9 mouse cellular contexts compared by ENCODE assay signal in genomic region chr13:48658588-48659253, GRCm38 (mm10). TPM values are rescaled to one million over a fixed set of nuclear protein-coding genes. Genes with fewer than 3 reads are reported as not detected.
DNase-seq lines count a peak whose midpoint lies in the region; ATAC-seq and TF ChIP-seq lines count a peak whose summit lies in the region.
"Had no signal": no experiment of that assay in that cellular context is flagged by ENCODE, and none has a peak within 500 bp of the region (broad histone marks: within the 10 kb centered on the region; RNA-seq: fewer than 3 reads in every experiment).

No protein-coding gene starts in this region.

- peaks cover 66% of the 10 kb centered on the region for H3K4me1 ChIP-seq in embryonic facial prominence, embryonic 10.5 days
- H3K4me1 ChIP-seq in heart, postnatal 0 days (ENCODE audit: control insufficient read depth, insufficient read depth), result no peaks in the 10 kb centered on the region
- H3K4me1 ChIP-seq in liver, postnatal 0 days (ENCODE audit: insufficient read depth), result peaks cover 6% of the 10 kb centered on the region

- ATAC-seq in heart, postnatal 0 days (ENCODE audit: insufficient read depth, low read depth), result no peak
- ATAC-seq in liver, postnatal 0 days, result no peak
- no peak for ATAC-seq in erythroid progenitor cell, adult 5-6 weeks (replicated peaks; ENCODE audit: low FRiP score, poor library complexity, severe bottlenecking)

- no peak for TF ChIP-seq CTCF in heart, postnatal 0 days (IDR thresholded peaks at IDR 0.05; ENCODE audit: low read depth)
- no peak for TF ChIP-seq CTCF in liver, postnatal 0 days (IDR thresholded peaks at IDR 0.05; ENCODE audit: low read depth)

- peak; percentile 35 for DNase-seq in kidney, adult 9 months
- DNase-seq in kidney, postnatal 14 days, result no peak
- DNase-seq in embryonic facial prominence, embryonic 10.5 days (ENCODE audit: low spot score), result peak; percentile 58
- DNase-seq in heart, postnatal 0 days (ENCODE audit: low spot score), result no peak
- DNase-seq in liver, postnatal 0 days, result no peak
- DNase-seq in frontal cortex, postnatal 25 days (ENCODE audit: low spot score in 2 of 2), result no peak
- DNase-seq: cerebellum, adult 9-10 months had no signal

- no peak for TF ChIP-seq EP300 in heart, postnatal 0 days (IDR thresholded peaks at IDR 0.05; ENCODE audit: low read depth)
- no peak for TF ChIP-seq EP300 in liver, postnatal 0 days (IDR thresholded peaks at IDR 0.05; ENCODE audit: low read depth)

- H3K27ac ChIP-seq in embryonic facial prominence, embryonic 10.5 days (replicated peaks), result peak overlapping the region; percentile 70; the same call in 1 of the 2 replicates
- no peak overlapping the region for H3K27ac ChIP-seq in heart, postnatal 0 days (ENCODE audit: low read depth)
- H3K27ac ChIP-seq in liver, postnatal 0 days (ENCODE audit: low read depth), result no peak overlapping the region
- H3K27ac ChIP-seq: hindbrain, embryonic 13.5 days had no signal

- no peak overlapping the region for H3K9ac ChIP-seq in heart, postnatal 0 days (replicated peaks; ENCODE audit: low read depth, low read length)
- no peak overlapping the region for H3K9ac ChIP-seq in liver, postnatal 0 days (replicated peaks)
- H3K9ac ChIP-seq: hindbrain, embryonic 13.5 days had no signal

- peak overlapping the region; percentile 49 for H3K4me3 ChIP-seq in embryonic facial prominence, embryonic 10.5 days
- H3K4me3 ChIP-seq in heart, postnatal 0 days (ENCODE audit: low read depth, low read length), result peak overlapping the region; percentile 33
- H3K4me3 ChIP-seq in liver, postnatal 0 days (ENCODE audit: low read depth, low read length), result peak overlapping the region; percentile 33
- H3K4me3 ChIP-seq: hindbrain, embryonic 13.5 days had no signal

- peaks cover 97% of the 10 kb centered on the region for H3K27me3 ChIP-seq in embryonic facial prominence, embryonic 10.5 days (replicated peaks; ENCODE audit: low read depth, poor library complexity, severe bottlenecking)
- peaks cover 94% of the 10 kb centered on the region for H3K27me3 ChIP-seq in heart, postnatal 0 days (ENCODE audit: control insufficient read depth, insufficient read depth, low read length)
- H3K27me3 ChIP-seq in liver, postnatal 0 days (ENCODE audit: insufficient read depth, low read length), result peaks cover 91% of the 10 kb centered on the region

- peak overlapping the region; percentile 45 for H3K4me2 ChIP-seq in heart, postnatal 0 days (ENCODE audit: low read depth, low read length)
- peak overlapping the region; percentile 63 for H3K4me2 ChIP-seq in liver, postnatal 0 days (ENCODE audit: low read depth, low read length)
- H3K4me2 ChIP-seq: hindbrain, embryonic 13.5 days had no signal

- WGBS in embryonic facial prominence, embryonic 10.5 days, result under 1% methylated on average over 33 of the region's 33 CpGs
- WGBS in heart, postnatal 0 days, result 1% methylated on average over 33 of the region's 33 CpGs
- 2% methylated on average over 33 of the region's 33 CpGs for WGBS in liver, postnatal 0 days (ENCODE audit: insufficient replicate concordance)

- no peaks in the 10 kb centered on the region for H3K9me3 ChIP-seq in embryonic facial prominence, embryonic 10.5 days
- H3K9me3 ChIP-seq in heart, postnatal 0 days (replicated peaks; ENCODE audit: control insufficient read depth, low read length), result no peaks in the 10 kb centered on the region
- H3K9me3 ChIP-seq in liver, postnatal 0 days (ENCODE audit: low read length), result no peaks in the 10 kb centered on the region
- H3K9me3 ChIP-seq: hindbrain, embryonic 13.5 days had no signal

- no peaks in the 10 kb centered on the region for H3K36me3 ChIP-seq in embryonic facial prominence, embryonic 10.5 days (replicated peaks)
- H3K36me3 ChIP-seq in heart, postnatal 0 days (replicated peaks; ENCODE audit: control insufficient read depth, insufficient read depth, low read length), result no peaks in the 10 kb centered on the region
- H3K36me3 ChIP-seq in liver, postnatal 0 days (replicated peaks; ENCODE audit: insufficient read depth, low read length), result no peaks in the 10 kb centered on the region
- H3K36me3 ChIP-seq: hindbrain, embryonic 13.5 days had no signal

RNA-seq across cellular contexts. Expression of gene Barx1, which starts 4.1 kb away (rescaled TPM):
- polyA plus RNA-seq in embryonic facial prominence, embryonic 10.5 days (2016; fragmentation: Nextera tagmentation; extraction: Ambion mirVana), result 43.5 and 57.9 TPM in 2 replicates
- total RNA-seq in heart, postnatal 0 days (2014; rRNA removed; ENCODE audit: low replicate concordance), result not detected in 2 replicates
- polyA plus RNA-seq in heart, postnatal 0 days (2015; fragmentation: Nextera tagmentation; extraction: Ambion mirVana), result 0.08 TPM in 1 of 2 replicates, not detected in the other
- 0.25 and 0.37 TPM in 2 replicates for polyA plus RNA-seq in liver, postnatal 0 days (2015; fragmentation: Nextera tagmentation; extraction: Ambion mirVana)
- total RNA-seq in erythroid progenitor cell, adult 5-6 weeks (2015; ENCODE audit: low replicate concordance), result not detected in 2 replicates
- not detected in 2 replicates for total RNA-seq in erythroid progenitor cell, adult 5-6 weeks (2017; ENCODE audit: low replicate concordance)
- polyA plus RNA-seq: hindbrain, embryonic 13.5 days had no signal

RNA-seq across cellular contexts. Expression of gene Ptpdc1, which starts 33.3 kb away (rescaled TPM):
- polyA plus RNA-seq in embryonic facial prominence, embryonic 10.5 days (2016; fragmentation: Nextera tagmentation; extraction: Ambion mirVana), result 7.7 and 10.5 TPM in 2 replicates
- 5.6 and 5.7 TPM in 2 replicates for total RNA-seq in heart, postnatal 0 days (2014; rRNA removed; ENCODE audit: low replicate concordance)
- polyA plus RNA-seq in heart, postnatal 0 days (2015; fragmentation: Nextera tagmentation; extraction: Ambion mirVana), result 3.1 and 3.5 TPM in 2 replicates
- 0.56 and 0.58 TPM in 2 replicates for polyA plus RNA-seq in liver, postnatal 0 days (2015; fragmentation: Nextera tagmentation; extraction: Ambion mirVana)
- total RNA-seq in erythroid progenitor cell, adult 5-6 weeks (2015; ENCODE audit: low replicate concordance), result 4.0 and 7.5 TPM in 2 replicates
- 2.3 and 3.3 TPM in 2 replicates for total RNA-seq in erythroid progenitor cell, adult 5-6 weeks (2017; ENCODE audit: low replicate concordance)

Comparison
In these comparisons a context has a peak if more than half of its experiments do, and no peak if none do; other contexts are left out.
1. DNase-seq: peak in kidney, adult 9 months (single experiment) and embryonic facial prominence, embryonic 10.5 days (single experiment); none in kidney, postnatal 14 days (single experiment), heart, postnatal 0 days (single experiment), liver, postnatal 0 days (single experiment) and frontal cortex, postnatal 25 days (0 of 2).
2. RNA of gene Barx1, which starts 4.1 kb away (polyA plus RNA-seq): 43.5 to 57.9 TPM in embryonic facial prominence, embryonic 10.5 days; 0.25 to 0.37 TPM in liver, postnatal 0 days and 0.08 TPM in heart, postnatal 0 days; every median in the first group is over 10 times any median in the second.
3. Peak in every context shown above with its lines, with median percentiles within 50 percentile points of each other: H3K4me3 ChIP-seq.